Mouse (Mus musculus): ENCODE results near the gene Lcn6.
"Not testable (repeated sequence)": the region's sequence is repeated elsewhere in the genome, so short reads cannot be mapped to it uniquely, and the experiment has no call there.

Lcn6 gene

DNA sequence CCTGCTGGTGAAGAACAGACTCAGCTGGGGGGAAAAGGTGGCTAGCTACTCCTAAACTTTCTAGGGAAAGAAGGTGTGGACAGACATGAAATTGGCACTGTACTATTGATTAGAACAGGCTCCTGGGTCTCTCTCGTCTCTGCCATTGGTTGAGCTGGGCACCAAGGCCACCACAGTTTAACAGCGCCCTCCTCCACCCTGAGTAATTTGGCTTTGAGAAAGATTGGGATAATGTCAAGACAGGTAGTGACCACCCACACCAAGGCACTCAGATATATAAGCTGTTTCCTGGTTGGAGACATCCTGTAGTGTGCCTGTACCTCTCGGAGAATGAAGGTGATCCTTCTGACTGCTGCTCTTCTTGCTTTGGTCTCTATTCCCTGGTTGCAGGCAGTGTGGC, at the start of gene Lcn6:
Gene Lcn6 (plus strand): TSS at position 301 of the 400 bp plus-strand sequence.
- no peak for DNase-seq (ENCODE audit: low spot score in 2 of 2)

DNA sequence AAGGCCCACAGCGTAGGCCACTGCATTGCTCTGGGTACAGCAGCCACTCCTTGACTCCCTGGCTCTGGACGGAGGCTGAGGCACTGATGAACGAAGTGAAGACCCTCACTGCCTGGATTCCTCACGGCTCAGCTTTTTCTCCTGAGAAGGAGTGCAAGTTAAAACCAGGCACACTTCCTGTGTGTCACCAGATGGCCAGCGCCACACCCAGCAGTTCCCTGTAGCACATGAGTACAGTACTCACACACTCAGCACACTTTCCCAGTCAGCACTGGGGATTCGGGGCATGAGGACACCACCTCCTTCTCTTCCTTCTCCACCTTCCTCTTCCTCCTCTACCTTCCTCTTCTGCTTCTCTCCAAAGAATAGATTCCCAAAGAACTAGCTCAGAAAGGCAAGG, 48.8 kb upstream of the Lcn6 start, which contains the start of gene Fcna:
Gene Fcna (minus strand): TSS at position 220 of the 400 bp plus-strand sequence.
- no peak for DNase-seq (ENCODE audit: low spot score in 2 of 2)

DNA sequence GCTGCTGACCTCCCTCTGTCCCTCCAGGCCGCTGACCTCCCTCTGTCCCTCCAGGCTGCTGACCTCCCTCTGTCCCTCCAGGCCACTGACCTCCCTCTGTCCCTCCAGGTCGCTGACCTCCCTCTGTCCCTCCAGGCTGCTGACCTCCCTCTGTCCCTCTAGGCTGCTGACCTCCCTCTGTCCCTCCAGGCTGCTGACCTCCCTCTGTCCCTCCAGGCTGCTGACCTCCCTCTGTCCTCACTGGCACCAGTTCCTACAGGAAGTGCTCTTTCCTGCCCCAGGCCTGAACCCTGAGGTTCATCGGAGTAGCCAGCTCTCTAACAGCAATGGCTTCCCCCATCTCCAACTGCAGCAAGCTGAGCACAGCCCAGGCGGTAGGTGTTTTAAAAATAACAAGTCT, 47.8 kb upstream of the Lcn6 start:
- no peak for DNase-seq (ENCODE audit: low spot score in 2 of 2)

DNA sequence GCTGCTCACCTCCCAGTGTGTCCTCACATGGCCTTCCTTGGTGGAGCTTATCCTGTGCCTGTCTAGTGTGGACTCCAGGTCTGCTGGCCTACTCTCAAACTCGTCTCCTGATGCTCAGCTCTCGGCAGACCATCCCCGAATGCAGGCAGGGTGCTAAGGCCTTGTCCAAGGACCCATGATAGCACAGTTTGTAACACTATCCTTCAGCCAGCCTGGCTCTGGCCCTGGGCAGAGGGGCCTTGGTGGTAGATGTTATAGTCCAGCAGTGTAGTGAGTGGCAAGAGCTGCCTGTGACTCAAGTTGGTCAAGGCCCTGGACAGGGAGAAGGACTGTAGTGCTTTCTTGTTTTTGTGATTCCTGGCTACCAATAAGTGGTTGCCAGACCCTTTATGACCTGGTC, 43.0 kb upstream of the Lcn6 start:
- DNase-seq (ENCODE audit: low spot score in 2 of 2), result no peak

DNA sequence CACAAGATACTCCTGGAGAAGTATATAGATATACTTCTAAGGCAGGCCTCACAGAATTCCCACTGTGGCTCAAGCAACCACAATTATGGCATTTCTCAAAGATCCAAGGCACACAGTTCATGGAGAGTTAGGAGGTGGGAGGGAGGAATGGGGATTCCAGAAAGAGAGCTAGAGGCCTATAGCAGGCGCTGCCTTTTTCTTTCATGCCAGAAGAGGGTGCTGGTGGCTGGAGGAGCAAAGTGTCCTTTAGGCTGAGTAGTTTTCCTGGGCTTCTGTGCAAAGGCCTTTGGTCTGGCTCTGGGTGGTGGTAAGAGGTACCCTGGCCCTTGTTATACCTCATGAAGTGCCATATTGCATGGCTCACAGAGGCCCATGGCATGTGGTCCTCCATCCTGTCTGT, 42.5 kb upstream of the Lcn6 start:
- DNase-seq (ENCODE audit: low spot score in 2 of 2), result no peak

DNA sequence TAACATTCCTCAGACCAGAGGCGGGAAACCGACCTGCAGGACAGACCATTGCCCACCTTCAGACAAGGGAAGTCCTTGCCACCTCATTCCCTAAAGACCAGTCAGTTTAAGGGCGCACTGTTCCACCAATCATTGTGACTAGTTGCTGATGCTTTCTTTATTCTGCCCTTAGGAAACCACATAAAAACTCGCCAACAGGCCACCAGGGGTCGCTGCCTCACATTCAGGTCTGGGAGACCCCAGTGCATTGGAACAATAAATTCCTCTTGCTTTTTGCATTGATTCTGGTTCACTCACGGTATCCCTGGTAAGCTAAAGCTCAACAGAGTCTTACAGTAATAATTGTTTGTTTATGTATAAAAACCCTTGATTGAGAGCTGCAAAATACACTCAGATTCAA, 36.7 kb upstream of the Lcn6 start:
- DNase-seq (ENCODE audit: low spot score in 2 of 2), result peak; percentile 35 to 49

DNA sequence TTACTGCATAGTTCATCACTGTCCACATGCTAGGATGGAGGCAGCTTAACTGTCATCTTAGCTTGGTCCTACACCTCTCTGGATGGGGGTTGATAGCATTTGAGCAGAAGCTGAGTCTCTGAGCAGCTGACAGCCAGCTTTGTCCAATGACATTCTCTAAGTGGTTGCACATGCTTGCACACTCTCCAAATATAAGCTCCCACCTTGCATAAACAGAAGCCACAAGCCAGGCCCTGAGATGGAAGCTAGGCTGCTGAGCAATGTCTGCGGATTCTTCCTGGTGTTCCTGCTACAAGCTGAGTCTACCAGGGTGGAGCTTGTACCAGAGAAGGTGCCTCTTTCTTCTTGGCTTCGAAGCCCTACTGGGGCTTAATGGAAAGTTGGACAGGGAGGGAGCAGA, 23.7 kb upstream of the Lcn6 start, which contains the start of gene Lcn8:
Gene Lcn8 (plus strand): TSS at position 219 of the 400 bp plus-strand sequence.
- no peak for DNase-seq (ENCODE audit: low spot score in 2 of 2)

DNA sequence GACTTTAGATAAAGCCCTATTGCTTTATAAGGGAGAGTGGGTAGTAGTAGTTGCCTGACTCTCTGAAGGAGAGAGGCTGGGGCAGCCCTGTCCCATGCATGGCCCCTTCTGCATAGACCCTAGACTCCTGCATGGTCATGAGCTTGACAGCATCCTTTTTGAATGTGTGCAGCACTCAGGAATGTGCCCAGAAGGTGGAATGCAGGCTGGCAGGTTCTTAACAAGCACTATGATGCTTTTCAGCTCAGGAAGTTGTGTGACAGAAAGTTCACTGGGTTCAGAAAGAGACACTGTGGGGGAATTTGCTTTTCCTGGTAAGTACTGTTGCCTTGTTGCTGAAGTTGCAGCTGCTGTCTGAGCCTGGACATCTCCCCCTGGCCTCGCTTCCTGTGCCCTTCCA, 22.1 kb upstream of the Lcn6 start:
- no peak for DNase-seq (ENCODE audit: low spot score in 2 of 2)

DNA sequence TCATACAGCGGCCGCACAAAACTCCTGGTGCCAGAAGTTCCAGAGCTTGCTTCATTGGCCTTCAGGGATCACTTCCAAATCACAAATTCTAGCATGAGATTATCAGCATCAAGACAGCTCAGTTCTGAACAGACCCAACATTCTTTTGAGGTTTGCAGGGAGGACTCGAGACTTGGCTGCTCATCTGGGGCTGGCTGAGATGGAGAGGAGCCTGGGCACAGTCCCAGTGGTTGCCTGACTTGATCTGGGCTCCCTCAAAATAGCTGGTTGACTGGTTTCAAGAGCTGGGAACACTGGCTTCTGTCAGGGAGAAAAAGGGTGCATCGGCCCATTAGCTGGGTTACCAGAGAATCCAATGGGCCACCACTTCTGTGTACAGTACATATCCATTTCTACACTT, 19.9 kb upstream of the Lcn6 start:
- DNase-seq (ENCODE audit: low spot score in 2 of 2), result peak in 1 of 2 experiments; percentile 8

DNA sequence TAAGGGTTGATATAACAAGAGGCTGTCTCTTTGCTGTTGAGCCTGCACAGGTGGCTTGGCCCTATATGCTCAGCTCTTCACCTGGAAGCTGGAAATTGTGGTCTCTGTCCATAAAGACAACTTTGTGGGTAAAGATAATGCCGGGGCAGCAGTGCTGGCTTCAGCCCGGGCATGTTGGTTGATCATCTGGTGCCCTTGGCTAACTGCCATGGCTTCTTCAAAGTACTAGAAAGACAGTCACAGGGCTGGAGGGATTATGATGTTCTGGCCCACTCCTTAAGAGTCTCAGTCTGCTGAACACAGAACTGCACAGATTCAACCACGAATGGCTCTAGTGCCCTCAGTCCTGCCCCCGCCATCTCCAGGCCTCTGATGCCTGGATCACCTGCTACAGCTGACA, 19.3 kb upstream of the Lcn6 start:
- no peak for DNase-seq (ENCODE audit: low spot score in 2 of 2)

DNA sequence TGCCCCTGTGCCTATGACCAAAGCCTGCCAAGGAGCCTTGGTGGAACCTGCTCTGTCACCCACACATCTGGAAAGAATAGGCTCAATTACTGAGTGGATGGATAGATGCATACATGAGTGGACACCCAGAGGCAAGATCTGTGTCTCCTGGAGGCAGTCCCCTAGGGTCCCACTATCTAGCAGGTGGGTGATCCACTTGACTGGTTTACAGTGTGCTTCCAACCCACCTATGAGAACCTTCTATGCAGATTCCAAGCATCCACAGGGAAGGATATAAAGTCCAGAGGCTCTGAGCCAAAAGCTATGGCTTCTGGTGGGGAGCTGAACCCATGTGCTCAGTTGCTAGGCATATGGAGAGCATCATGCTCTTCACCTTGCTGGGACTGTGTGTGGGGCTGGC, 18.9 kb upstream of the Lcn6 start, which contains the start of gene Lcn5:
Gene Lcn5 (plus strand): TSS at position 301 of the 400 bp plus-strand sequence.
- no peak for DNase-seq (ENCODE audit: low spot score in 2 of 2)

DNA sequence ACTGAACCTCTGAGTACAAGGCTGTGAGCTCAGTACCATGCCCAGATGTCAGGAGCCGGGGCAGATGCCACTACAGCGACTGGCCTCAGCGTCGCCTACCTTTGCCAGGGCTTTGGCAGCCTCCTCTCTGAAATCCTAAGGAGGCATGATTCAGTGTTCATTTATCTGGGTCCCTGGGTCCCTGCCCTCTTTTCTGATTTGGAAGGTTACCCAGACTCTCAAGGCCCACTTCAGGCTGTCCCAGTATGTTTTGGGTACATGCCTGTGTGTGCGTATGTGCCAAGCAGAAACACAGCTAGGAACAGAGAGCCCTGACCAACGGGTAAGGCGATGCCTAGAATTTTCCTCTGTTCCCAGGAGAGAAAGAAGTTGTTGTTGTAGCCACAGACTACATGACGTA, 16.3 kb upstream of the Lcn6 start:
- no peak for DNase-seq (ENCODE audit: low spot score in 2 of 2)

DNA sequence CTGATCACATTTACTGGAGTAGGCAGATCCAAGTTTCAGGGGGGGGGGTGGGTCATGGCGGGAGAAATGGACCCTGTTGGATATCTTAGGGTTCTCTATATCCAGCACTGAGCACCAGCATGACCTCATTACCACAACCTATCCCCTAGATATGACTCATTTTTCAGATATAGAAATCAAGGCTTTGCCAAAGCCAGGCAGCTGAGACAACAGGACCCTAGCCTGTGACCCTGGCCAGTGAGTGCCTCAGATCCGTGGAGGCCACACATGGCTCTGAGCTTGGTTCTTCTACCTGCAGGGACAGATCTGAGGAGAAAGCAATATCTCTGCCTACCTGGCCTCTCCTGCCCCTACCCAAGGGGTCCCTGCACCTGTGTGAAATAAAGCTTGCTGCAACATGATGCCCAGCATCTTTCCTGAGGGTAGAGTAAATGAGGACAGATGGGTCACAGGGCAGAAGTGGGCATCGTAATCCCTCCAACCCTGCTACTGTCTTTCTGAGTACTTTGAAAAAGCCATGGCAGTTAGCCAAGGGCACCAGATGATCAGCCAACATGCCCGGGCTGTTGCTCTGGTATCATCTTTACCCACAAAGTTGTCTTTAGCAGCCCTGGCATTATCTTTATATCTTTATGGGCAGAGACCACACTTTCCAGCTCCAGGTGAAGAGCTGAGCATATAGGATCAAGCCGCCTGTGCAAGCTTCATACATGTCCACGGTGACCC, 15.2 kb upstream of the Lcn6 start:
- no peak for DNase-seq (ENCODE audit: low spot score in 2 of 2)

DNA sequence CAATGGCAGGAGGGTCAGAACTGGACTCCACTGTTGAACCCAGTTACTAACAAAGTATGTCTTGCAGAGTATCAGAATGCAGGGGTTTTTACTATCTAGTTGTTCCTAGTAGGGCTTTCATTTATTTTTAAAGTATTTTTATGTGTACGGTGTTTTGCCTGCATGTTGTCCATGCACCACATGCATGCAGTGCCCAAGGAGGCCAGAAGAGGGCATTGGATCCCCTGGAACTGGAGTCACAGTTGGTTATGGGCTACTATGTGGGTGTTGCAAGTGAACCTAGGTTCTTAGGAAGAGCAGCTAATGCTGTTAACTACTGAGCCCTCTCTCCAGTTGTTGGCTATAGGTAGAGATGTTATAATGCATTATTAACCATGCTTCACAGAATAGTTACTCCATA, 13.1 kb upstream of the Lcn6 start:
- peak; percentile 47 to 50 for DNase-seq (ENCODE audit: low spot score in 2 of 2)

DNA sequence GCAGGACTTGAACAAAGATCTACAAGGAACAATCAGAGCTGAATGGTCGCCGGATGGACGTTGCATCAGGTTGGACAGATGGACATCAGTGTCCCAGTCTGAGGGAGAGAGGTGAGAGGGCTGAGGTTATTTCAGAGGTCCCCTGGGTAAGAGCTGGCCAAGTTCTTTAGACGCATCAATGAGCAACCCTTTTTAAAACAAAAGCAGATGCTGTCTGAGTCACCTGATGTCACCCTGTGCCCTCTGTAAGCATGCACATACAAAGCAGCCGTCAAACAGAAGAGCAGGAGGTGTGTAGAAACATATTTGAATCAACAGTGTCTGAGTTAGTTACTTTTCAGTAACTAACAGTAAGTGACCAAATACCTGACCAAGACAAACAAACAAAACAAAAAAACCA, 12.5 kb upstream of the Lcn6 start:
- no peak for DNase-seq (ENCODE audit: low spot score in 2 of 2)

DNA sequence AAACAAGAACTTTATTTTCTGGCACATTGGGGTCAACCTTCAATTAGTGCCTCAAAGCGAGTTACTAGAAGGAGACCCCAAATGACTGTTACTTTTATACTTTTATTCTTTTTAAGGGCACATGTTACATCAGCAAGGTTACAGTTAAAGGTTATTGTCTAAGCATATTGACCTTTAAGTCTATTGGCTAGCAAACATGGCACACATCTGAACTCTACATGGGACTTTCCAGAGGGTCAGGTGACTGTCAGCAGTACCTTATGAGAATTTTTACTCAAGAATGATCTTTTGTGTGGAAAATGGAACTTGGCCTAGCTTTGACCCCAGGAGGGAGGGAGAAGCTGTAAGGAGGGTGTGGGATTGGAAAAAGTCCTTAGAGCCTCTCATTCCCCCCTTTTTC, 10.1 kb upstream of the Lcn6 start:
- no peak for DNase-seq (ENCODE audit: low spot score in 2 of 2)

DNA sequence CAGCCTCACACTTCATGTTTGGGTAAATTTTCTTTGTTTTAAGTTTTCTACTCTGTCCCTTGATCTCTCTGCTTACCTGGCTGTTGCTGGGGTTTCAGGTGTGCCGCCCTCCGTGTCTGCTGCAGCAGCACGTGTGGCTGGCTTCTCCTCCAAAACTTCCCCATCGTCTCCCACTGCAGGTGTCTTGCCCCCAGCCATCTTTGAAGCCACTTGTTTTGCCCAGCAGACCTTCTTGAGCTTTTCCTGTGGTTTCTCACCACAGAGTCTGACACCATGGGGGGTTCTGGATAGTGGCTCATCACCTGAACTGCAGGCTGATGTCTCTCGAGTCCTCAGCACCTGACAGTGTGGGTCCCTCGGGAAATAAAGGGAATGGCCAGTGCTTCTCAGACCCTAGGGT, 3.0 kb downstream of the Lcn6 start:
- DNase-seq (ENCODE audit: low spot score in 2 of 2), result no peak

DNA sequence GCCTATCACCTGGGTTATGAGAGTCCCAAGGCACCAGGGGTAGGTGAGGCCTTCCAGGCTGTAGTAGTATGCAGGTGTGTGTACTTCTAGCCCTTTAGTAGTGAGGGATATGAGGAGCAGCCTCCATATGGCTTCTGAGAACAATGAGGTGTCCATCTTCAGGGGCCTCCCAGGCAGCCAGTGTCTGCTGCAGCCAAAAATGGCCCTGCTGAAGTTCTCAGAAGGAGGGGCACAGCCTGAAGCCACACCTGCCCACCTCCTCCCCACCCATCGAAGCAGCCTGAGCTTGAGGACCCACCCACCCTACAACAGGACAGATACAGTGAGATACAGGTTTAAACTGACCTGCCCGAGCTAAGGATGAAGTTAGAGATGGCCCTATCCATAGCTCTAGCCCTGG, 5.8 kb downstream of the Lcn6 start, which contains the start of gene Lcn10:
Gene Lcn10 (plus strand): TSS at position 301 of the 400 bp plus-strand sequence.
- DNase-seq (ENCODE audit: low spot score in 2 of 2), result no peak

DNA sequence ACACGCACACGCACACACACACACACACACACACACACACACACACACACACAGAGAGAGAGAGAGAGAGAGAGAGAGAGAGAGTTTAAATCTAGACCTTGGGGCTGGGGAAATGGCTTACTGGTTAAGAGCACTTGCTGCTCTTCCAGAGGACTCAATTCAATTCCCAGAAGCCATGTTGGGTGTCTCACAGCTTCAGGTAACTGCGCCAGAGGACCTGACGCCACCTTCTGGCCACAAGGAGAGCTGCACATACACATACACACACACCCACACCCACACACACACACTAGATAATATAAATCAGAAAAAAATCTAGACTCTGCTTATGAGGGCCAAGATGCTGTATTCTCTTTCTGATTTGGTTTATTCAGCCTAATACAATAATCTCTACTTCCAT, 10.4 kb downstream of the Lcn6 start:
- no peak for DNase-seq (ENCODE audit: low spot score in 2 of 2)

DNA sequence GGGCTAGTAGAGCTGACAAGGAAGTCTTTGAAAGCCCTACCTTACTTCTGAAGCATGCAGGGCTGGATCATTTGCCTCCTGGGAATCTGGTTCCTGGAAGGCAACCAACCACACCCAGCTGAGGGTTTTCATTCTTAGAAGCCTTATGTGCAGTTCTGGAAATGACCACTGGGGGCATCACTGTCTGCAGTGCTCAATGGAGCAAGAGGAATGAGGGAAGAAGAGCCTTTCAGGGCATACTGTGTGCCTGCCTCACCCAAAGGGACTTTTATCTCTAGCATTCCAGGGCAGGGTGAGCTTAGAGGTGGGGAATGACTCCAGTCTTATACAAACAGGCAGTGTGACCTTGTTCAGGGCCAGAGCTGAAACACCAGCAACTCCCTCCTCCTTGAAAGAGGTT, 18.0 kb downstream of the Lcn6 start:
- peak; percentile 52 to 67 for DNase-seq (ENCODE audit: low spot score in 2 of 2)

DNA sequence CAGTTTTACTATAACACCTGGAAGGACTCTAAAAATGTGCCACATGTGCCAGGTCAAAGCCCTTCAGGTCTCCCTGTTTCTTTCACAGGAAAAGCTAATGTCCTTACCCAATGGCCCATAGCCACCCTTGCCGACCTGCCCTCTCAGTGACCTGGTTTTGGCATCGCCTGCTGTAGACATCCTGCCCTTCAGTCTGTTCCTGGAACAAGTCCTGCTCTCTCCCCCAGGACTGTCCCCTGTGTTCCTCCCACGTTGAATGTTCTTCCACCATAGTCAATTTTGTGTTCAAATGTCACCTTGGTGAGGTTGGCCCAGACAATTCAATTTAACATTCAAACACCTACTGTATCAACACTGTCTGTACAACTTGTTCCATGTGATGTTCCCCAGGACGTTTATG, 20.4 kb downstream of the Lcn6 start:
- no peak for DNase-seq (ENCODE audit: low spot score in 2 of 2)

DNA sequence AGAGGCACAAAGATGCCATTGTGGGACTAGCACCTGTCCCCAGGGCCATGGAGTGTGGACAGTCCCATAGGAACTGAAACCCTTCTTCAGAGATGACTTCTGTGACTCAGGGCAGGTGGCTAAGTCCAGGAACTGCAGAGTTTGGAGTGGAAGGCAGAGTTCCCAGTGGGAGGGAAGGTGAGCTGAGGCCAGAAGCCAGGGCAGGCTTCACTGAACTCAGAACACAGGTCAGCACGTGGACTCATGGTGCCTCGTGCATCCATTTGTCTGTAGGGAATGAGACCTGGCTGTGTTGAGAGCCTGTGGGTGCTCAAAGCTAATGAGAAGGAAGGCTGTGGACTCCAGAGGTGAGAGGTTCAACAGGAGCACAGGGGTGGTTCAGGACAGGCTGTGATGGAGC, 22.1 kb downstream of the Lcn6 start:
- no peak for DNase-seq (ENCODE audit: low spot score in 2 of 2)

DNA sequence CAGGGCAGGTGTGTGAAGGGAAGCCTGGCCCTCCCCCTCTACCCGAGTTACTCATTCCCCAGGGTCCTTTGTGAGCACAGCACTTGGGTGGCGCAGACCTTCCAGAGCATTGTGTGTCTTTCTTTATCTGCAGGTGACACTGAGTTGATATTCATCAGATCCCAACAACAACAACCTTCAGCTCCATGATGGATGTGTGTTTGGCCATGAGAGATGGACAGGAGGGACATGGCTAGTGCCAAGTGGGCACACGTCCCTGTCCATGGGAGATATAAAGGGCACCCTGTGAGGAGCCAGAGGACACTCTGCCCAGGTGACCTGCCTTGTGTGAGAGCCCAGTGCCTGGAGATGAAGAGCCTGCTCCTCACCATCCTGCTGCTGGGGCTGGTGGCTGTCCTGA, 23.2 kb downstream of the Lcn6 start, which contains the start of gene Obp2a:
Gene Obp2a (plus strand): TSS at position 301 of the 400 bp plus-strand sequence.
- not testable (repeated sequence) for DNase-seq (ENCODE audit: low spot score in 2 of 2)

DNA sequence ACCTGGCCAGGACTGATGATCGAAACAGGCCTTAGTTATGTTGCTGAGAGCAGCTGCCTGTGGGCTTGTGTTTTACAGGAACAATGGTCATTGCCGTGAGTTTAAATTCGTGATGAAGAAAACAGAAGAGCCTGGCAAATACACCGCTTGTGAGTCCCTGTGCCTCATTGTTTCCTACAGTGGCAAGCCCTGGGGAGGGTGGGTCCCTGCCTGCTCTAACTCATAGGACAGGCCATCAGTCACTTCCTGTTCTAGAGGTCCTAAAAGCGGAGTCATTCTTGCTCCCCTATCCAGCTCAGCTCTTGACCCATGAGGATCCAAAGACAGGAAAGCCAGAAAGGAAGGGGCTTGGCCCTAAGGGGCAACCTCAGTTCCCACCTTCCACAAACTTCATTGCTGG, 24.4 kb downstream of the Lcn6 start:
- DNase-seq (ENCODE audit: low spot score in 2 of 2), result no peak

Data from right cerebral cortex, adult 2 months (tissue).